In genomic region chr5:103737208-103738066, GRCm38 (mm10) we compare ENCODE assay signal across 8 mouse cellular contexts. TPM values are rescaled to one million over a fixed set of nuclear protein-coding genes. Genes with fewer than 3 reads are reported as not detected.
DNase-seq lines count a peak whose midpoint lies in the region; ATAC-seq and TF ChIP-seq lines count a peak whose summit lies in the region.

No protein-coding gene starts in this region.

- 45% methylated on average over 26 of the region's 26 CpGs for WGBS in kidney, embryonic 14.5 days
- WGBS in liver, embryonic 13.5 days (ENCODE audit: insufficient replicate concordance) = 20% methylated on average over 26 of the region's 26 CpGs
- 63% methylated on average over 26 of the region's 26 CpGs for WGBS in stomach, embryonic 16.5 days
- 92% methylated on average over 26 of the region's 26 CpGs for WGBS in thymus, adult 2 months

- H3K27me3 ChIP-seq in kidney, embryonic 14.5 days (ENCODE audit: control insufficient read depth, insufficient read depth, low read length) = no peaks in the 10 kb centered on the region
- 0 out of 2 replicates have a peak, but pooled peaks cover 3% of the 10 kb centered on the region for H3K27me3 ChIP-seq in liver, embryonic 13.5 days
- H3K27me3 ChIP-seq in stomach, embryonic 16.5 days (ENCODE audit: control insufficient read depth, insufficient read depth, low read length) = no peaks in the 10 kb centered on the region
- H3K27me3 ChIP-seq in thymus, adult 2 months (ENCODE audit: control insufficient read depth, insufficient read depth, low read length) = no peaks in the 10 kb centered on the region

- no peak overlapping the region for H3K9ac ChIP-seq in kidney, embryonic 14.5 days (ENCODE audit: low read depth, low read length)
- H3K9ac ChIP-seq in liver, embryonic 13.5 days = peak overlapping the region; percentile 72
- H3K9ac ChIP-seq in stomach, embryonic 16.5 days (ENCODE audit: low read length) = no peak overlapping the region

- H3K9me3 ChIP-seq in kidney, embryonic 14.5 days (ENCODE audit: control insufficient read depth, low read length) = no peaks in the 10 kb centered on the region
- no peaks in the 10 kb centered on the region for H3K9me3 ChIP-seq in liver, embryonic 13.5 days (replicated peaks)
- no peaks in the 10 kb centered on the region for H3K9me3 ChIP-seq in stomach, embryonic 16.5 days (replicated peaks; ENCODE audit: control insufficient read depth, low read length)

- peak; percentile 54 for DNase-seq in kidney, adult 11 months
- peak; percentile 72 for DNase-seq in brain, embryonic 14.5 days (ENCODE audit: low read depth)
- DNase-seq in liver, embryonic 13.5 days = peak; percentile 93
- no peak for DNase-seq in right cerebral cortex, adult 2 months (ENCODE audit: low spot score in 2 of 2)
- DNase-seq in thymus, adult 2 months = no peak
- DNase-seq in right cerebral cortex, postnatal 36 days (ENCODE audit: low spot score in 2 of 2) = no peak

- ATAC-seq in kidney, embryonic 14.5 days (ENCODE audit: low FRiP score, low TSS enrichment) = no peak
- peak; percentile 89 for ATAC-seq in liver, embryonic 13.5 days (ENCODE audit: low read depth)
- peak; percentile 80 for ATAC-seq in stomach, embryonic 16.5 days (ENCODE audit: insufficient read depth, low FRiP score)

- no peak overlapping the region for H3K4me3 ChIP-seq in kidney, embryonic 14.5 days (ENCODE audit: low read length)
- peak overlapping the region; percentile 18 for H3K4me3 ChIP-seq in liver, embryonic 13.5 days (replicated peaks)
- H3K4me3 ChIP-seq in stomach, embryonic 16.5 days (replicated peaks; ENCODE audit: low read length) = no peak overlapping the region
- no peak overlapping the region for H3K4me3 ChIP-seq in thymus, adult 2 months (ENCODE audit: control insufficient read depth, insufficient read depth, low read length)

- TF ChIP-seq POLR2A in brain, embryonic 14.5 days (IDR thresholded peaks at IDR 0.05; ENCODE audit: borderline replicate concordance, extremely low read depth, insufficient read depth, insufficient read length, poor library complexity, severe bottlenecking) = no peak
- TF ChIP-seq POLR2A in thymus, adult 2 months (IDR thresholded peaks at IDR 0.05; ENCODE audit: control insufficient read depth, extremely low read depth, insufficient read depth, low read length, poor library complexity) = no peak

- no peak overlapping the region for H3K4me2 ChIP-seq in kidney, embryonic 14.5 days (replicated peaks; ENCODE audit: low read depth, low read length)
- H3K4me2 ChIP-seq in liver, embryonic 13.5 days = peak overlapping the region; percentile 71
- H3K4me2 ChIP-seq in stomach, embryonic 16.5 days (ENCODE audit: low read depth, low read length) = no peak overlapping the region

- H3K4me1 ChIP-seq in kidney, embryonic 14.5 days (ENCODE audit: control insufficient read depth, insufficient read depth, low read length) = no peaks in the 10 kb centered on the region; the same call in 1 of the 2 replicates
- peaks cover 85% of the 10 kb centered on the region for H3K4me1 ChIP-seq in liver, embryonic 13.5 days (replicated peaks)
- peaks cover 6% of the 10 kb centered on the region for H3K4me1 ChIP-seq in stomach, embryonic 16.5 days (ENCODE audit: control insufficient read depth, insufficient read depth, low read length)
- peaks cover 13% of the 10 kb centered on the region for H3K4me1 ChIP-seq in thymus, adult 2 months (replicated peaks; ENCODE audit: control insufficient read depth, insufficient read depth, low read length)

- no peaks in the 10 kb centered on the region for H3K36me3 ChIP-seq in kidney, embryonic 14.5 days (ENCODE audit: control insufficient read depth, insufficient read depth, low read length)
- no peaks in the 10 kb centered on the region for H3K36me3 ChIP-seq in liver, embryonic 13.5 days
- no peaks in the 10 kb centered on the region for H3K36me3 ChIP-seq in stomach, embryonic 16.5 days (ENCODE audit: control insufficient read depth, insufficient read depth, low read length)
- H3K36me3 ChIP-seq in thymus, adult 2 months (ENCODE audit: control insufficient read depth, insufficient read depth, low read length) = no peaks in the 10 kb centered on the region

- H3K27ac ChIP-seq in kidney, embryonic 14.5 days (ENCODE audit: low read depth, low read length) = no peak overlapping the region; the same call in 1 of the 2 replicates
- H3K27ac ChIP-seq in liver, embryonic 13.5 days = peak overlapping the region; percentile 99
- peak overlapping the region; percentile 80 for H3K27ac ChIP-seq in stomach, embryonic 16.5 days (ENCODE audit: low read length)
- no peak overlapping the region for H3K27ac ChIP-seq in thymus, adult 2 months (ENCODE audit: control insufficient read depth, insufficient read depth, low read length)

- TF ChIP-seq CTCF in brain, embryonic 14.5 days (IDR thresholded peaks at IDR 0.05; ENCODE audit: borderline replicate concordance, extremely low read depth, insufficient read depth, insufficient read length) = no peak
- TF ChIP-seq CTCF in thymus, adult 2 months (IDR thresholded peaks at IDR 0.05; ENCODE audit: borderline replicate concordance, control insufficient read depth, extremely low read depth, insufficient read depth, low read length, poor library complexity) = no peak

RNA-seq across cellular contexts. Expression of gene Aff1, which starts 45.3 kb away (rescaled TPM):
- 7.5 and 14.4 TPM in 2 replicates for polyA plus RNA-seq in kidney, embryonic 14.5 days (2014; fragmentation: Nextera tagmentation; extraction: Ambion mirVana)
- 0.91 and 2.9 TPM in 2 replicates for polyA plus RNA-seq in brain, embryonic 14.5 days (2012; rRNA removed)
- polyA plus RNA-seq in liver, embryonic 13.5 days (2015; fragmentation: Nextera tagmentation; extraction: Ambion mirVana) = 8.0 and 13.7 TPM in 2 replicates
- polyA plus RNA-seq in stomach, embryonic 16.5 days (2015; fragmentation: Nextera tagmentation; extraction: Ambion mirVana) = 5.4 and 6.8 TPM in 2 replicates
- polyA plus RNA-seq in thymus, adult 2 months (2012; rRNA removed) = 49.1 and 51.7 TPM in 2 replicates

Comparison
In these comparisons a context has a peak if more than half of its experiments do, and no peak if none do; other contexts are left out.
1. DNase-seq: peak in kidney, adult 11 months (single experiment), brain, embryonic 14.5 days (single experiment) and liver, embryonic 13.5 days (single experiment); none in right cerebral cortex, adult 2 months (0 of 2), thymus, adult 2 months (single experiment) and right cerebral cortex, postnatal 36 days (0 of 2).
2. H3K27ac ChIP-seq: peak in liver, embryonic 13.5 days (single experiment) and stomach, embryonic 16.5 days (single experiment); none in kidney, embryonic 14.5 days (single experiment) and thymus, adult 2 months (single experiment).